Mouse (Mus musculus) embryonic facial prominence, embryonic 11.5 days (tissue): ENCODE data around the gene Crhr2. TPM values are rescaled to one million over a fixed set of nuclear protein-coding genes. Genes with fewer than 3 reads are reported as not detected.

Experiments
- ATAC-seq: fragments of 200-750 bp; cut with Nextera tagmentation; replicated peaks from 2 replicates; pipeline ENCODE4 v1.8.0; 2017; ENCODE audit warnings: low read depth; ENCODE audit not compliant: insufficient number of reproducible peaks, low FRiP score, low TSS enrichment
- DNase-seq: peaks from one replicate; pipeline ENCODE4 v3.0.0-alpha.2; 2015; ENCODE audit warnings: low spot score
- H3K27ac ChIP-seq: fragments of 300-500 bp; sonication (generic); replicated peaks from 2 replicates; pipeline ENCODE4 v1.5.1; 2014; ENCODE audit warnings: mild to moderate bottlenecking, low read depth, low read length, control low read depth
- H3K27me3 ChIP-seq: fragments of 300-500 bp; sonication (generic); 2 replicates; pipeline ENCODE4 v1.6.1; 2014; ENCODE audit warnings: mild to moderate bottlenecking, low read length, moderate library complexity, mixed read lengths; ENCODE audit not compliant: control insufficient read depth, insufficient read depth
- H3K36me3 ChIP-seq: fragments of 300-500 bp; sonication (generic); replicated peaks from 2 replicates; pipeline ENCODE4 v1.6.1; 2014; ENCODE audit warnings: low read depth, mild to moderate bottlenecking, low read length, moderate library complexity, mixed read lengths; ENCODE audit not compliant: control insufficient read depth, insufficient read depth
- H3K4me1 ChIP-seq: fragments of 300-500 bp; sonication (generic); 2 replicates; pipeline ENCODE4 v1.6.1; 2014; ENCODE audit warnings: low read length, mixed read lengths; ENCODE audit not compliant: control insufficient read depth, insufficient read depth
- H3K4me2 ChIP-seq: fragments of 300-500 bp; sonication (generic); 2 replicates; pipeline ENCODE4 v1.6.1; 2014; ENCODE audit warnings: low read depth, mild to moderate bottlenecking, control low read depth, low read length, moderate library complexity
- H3K4me3 ChIP-seq: fragments of 300-500 bp; sonication (generic); 2 replicates; pipeline ENCODE4 v1.5.1; 2014; ENCODE audit warnings: low read depth, low read length, control low read depth
- H3K9ac ChIP-seq: fragments of 300-500 bp; sonication (generic); replicated peaks from 2 replicates; pipeline ENCODE4 v1.6.1; 2014; ENCODE audit warnings: mild to moderate bottlenecking, control low read depth, low read length
- H3K9me3 ChIP-seq: fragments of 300-500 bp; sonication (generic); replicated peaks from 2 replicates; pipeline ENCODE4 v1.6.1; 2016; ENCODE audit warnings: mild to moderate bottlenecking, low read length, inconsistent platforms, mixed read lengths; ENCODE audit not compliant: control insufficient read depth
- WGBS: fragments of 180-500 bp; shearing (Covaris S2); extraction: QIAGEN DNeasy Blood & Tissue Kit; methylation state at CpG from one replicate; pipeline ENCODE4 v1.1.7; 2014; 5-methylcytosine and 5-hydroxymethylcytosine counted together
- polyA plus RNA-seq: library from polyadenylated mRNA; unstranded; fragments of >200 nt; fragmentation: Nextera tagmentation; extraction: Ambion mirVana; gene quantifications from 2 replicates; pipeline ENCODE4 v1.2.1, GENCODE M21; 2014

Gene Crhr2
- polyA plus RNA-seq, 1 experiment from 2014 or later: not detected

DNA sequence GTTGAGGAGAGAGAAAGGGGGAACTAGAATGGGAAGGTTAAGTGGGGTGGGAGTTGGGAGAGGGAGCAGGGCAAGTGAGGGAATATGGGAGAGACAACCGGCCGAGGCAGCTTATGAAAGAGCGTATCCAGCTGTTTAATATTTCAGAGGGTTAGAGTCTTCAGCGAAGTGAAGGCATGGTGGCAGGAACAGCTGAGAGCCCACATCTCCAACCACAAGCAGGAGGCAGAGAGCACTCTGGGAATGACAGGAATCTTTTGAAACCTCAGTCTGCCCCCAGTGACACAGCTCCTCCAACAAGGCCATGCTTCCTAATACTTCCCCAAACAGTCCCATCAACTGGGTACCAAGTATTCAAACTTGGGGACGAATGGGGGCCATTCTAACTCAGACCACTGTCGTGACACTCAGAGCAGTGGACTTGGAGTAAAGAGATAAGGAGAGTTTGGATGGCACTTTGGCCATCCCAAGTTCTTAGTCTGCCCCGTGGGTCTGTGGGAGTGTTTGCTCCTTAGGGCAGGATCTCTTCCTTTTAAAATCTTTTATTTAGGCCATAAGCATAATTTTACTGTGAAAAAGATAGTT, 72.5 kb downstream of the Crhr2 start:
- ATAC-seq (no peak), DNase-seq (no peak)
- Histone ChIP-seq H3K27ac (no peak overlapping the region), H3K27me3 (no peaks in the 10 kb centered on the region), H3K9ac (no peak overlapping the region), H3K36me3 (no peaks in the 10 kb centered on the region; the same call in 1 of the 2 replicates), H3K4me2 (no peak overlapping the region), H3K9me3 (no peaks in the 10 kb centered on the region), H3K4me3 (no peak overlapping the region), H3K4me1 (no peaks in the 10 kb centered on the region)
- WGBS: 88% methylated on average over 7 of the region's 7 CpGs

DNA sequence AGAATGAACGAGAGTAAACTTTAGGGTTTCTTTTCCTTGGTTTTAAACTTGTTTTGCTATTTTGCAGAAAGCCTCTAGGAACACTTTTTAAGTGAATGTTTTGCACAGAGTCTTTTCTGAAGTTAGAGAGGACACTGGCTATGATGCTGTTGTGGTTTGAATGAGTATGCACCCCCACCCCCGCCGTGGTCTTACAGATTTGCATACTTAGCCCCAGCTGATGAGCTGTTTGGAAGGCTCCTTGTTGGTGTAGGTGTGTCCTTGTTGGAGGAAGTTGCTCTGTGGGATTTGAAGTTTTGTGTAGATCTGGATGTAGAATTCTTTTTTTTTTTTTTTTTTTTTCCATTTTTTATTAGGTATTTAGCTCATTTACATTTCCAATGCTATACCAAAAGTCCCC, 75.4 kb downstream of the Crhr2 start:
- no peak for ATAC-seq
- no peak for DNase-seq
- Histone ChIP-seq H3K9ac (no peak overlapping the region), H3K4me1 (no peaks in the 10 kb centered on the region), H3K36me3 (peaks cover 6% of the 10 kb centered on the region), H3K4me2 (no peak overlapping the region), H3K4me3 (no peak overlapping the region), H3K9me3 (no peaks in the 10 kb centered on the region), H3K27me3 (no peaks in the 10 kb centered on the region), H3K27ac (no peak overlapping the region)
- WGBS: 92% methylated on average over 3 of the region's 3 CpGs

DNA sequence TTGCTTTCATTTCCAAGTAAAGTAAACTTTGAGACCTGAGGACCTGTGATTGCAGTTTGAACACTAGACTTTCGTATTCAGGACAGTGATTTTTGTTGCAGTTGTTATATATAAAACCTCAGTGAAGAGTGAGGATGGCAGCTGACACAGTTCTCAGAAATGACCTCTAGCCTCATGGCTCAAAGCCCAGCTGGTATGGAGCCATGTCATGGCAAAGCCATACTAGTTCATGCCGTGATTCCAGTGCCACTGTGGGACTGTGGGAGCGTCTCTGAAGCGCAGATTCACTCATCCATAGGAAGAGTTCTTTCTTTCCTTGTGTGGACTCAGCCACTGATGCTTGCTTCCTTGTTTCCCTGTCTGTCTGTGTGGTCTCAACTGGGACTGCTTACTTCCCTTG, 78.3 kb downstream of the Crhr2 start:
- H3K4me1 ChIP-seq: no peaks in the 10 kb centered on the region
- no peak overlapping the region for H3K4me3 ChIP-seq
- DNase-seq (no peak), ATAC-seq (no peak)
- H3K9ac ChIP-seq: no peak overlapping the region
- H3K36me3 ChIP-seq: peaks cover 6% of the 10 kb centered on the region
- H3K27ac ChIP-seq: no peak overlapping the region
- 92% methylated on average over 4 of the region's 4 CpGs for WGBS
- H3K9me3 ChIP-seq: no peaks in the 10 kb centered on the region
- no peaks in the 10 kb centered on the region for H3K27me3 ChIP-seq
- no peak overlapping the region for H3K4me2 ChIP-seq

DNA sequence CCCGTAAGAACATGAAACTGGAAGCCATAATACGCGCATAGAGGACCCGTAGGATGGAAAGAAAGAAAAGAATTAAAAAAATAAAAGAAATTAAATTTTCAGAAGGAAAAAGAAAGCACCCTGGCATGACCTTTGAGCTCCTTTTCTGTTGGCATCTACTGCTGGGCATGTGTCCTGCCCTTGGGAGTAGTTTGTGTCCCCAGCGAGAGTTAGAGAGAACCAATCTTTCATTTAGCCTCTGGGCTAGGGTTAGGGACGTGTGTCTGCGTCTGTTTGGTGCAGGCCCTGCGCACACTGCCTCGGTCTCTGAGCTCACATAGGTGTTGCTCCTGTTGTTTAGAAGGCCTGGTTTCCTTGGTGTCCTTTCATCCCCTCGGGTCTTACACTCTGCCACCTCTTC, 83.6 kb downstream of the Crhr2 start:
- no peak for DNase-seq
- ATAC-seq: no peak
- Histone ChIP-seq H3K4me3 (no peak overlapping the region), H3K36me3 (peaks cover 6% of the 10 kb centered on the region), H3K27ac (no peak overlapping the region), H3K4me1 (no peaks in the 10 kb centered on the region), H3K27me3 (no peaks in the 10 kb centered on the region), H3K9ac (no peak overlapping the region), H3K4me2 (no peak overlapping the region), H3K9me3 (no peaks in the 10 kb centered on the region)
- 94% methylated on average over 10 of the region's 10 CpGs for WGBS

DNA sequence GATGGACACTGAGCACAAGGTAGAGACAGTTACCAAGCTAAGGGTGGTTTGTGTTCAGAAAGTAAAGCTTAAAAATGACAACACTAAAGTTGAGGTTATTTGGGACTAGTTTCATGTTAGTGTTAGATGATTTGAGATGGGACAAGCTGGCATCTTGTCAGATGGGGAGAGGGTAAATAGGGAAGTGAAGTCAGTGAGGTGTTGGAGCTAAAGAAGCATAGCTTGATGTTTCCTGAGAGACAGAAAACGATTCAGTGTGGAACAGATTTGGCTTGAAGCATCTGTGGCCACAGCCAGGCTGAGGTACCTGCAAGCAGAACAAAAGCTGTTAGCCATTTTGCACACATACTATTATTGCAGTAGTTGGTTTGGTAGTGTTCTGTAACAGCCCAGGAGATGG, 87.5 kb downstream of the Crhr2 start:
- Histone ChIP-seq H3K36me3 (no peaks in the 10 kb centered on the region), H3K4me3 (no peak overlapping the region), H3K9me3 (no peaks in the 10 kb centered on the region), H3K27ac (no peak overlapping the region), H3K9ac (no peak overlapping the region), H3K27me3 (no peaks in the 10 kb centered on the region), H3K4me2 (no peak overlapping the region), H3K4me1 (no peaks in the 10 kb centered on the region)
- no peak for DNase-seq
- 64% methylated on average over 1 of the region's 1 CpGs for WGBS
- no peak for ATAC-seq

DNA sequence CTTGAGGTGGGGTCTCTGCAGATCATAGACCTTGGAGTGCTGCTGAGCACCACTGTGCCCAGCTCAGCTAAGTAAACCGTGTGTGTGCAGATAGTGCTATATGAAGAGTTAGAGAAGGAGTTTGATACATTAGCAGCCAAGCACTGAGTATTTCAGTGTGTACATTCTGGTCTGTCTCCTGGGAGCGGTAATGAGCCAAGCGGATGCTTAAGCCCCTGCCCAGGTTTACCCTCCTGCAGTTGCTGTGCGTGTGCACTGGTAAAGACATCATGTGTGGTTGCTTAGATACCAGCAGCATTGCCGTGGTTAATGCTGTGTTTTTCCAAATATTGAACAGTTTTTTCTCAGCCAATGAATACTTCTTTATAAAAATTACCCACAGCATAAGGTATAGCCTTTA, 88.3 kb downstream of the Crhr2 start:
- Histone ChIP-seq H3K4me1 (no peaks in the 10 kb centered on the region), H3K36me3 (no peaks in the 10 kb centered on the region), H3K4me3 (no peak overlapping the region), H3K9me3 (no peaks in the 10 kb centered on the region), H3K4me2 (no peak overlapping the region), H3K27ac (no peak overlapping the region), H3K9ac (no peak overlapping the region), H3K27me3 (no peaks in the 10 kb centered on the region)
- ATAC-seq: no peak
- no peak for DNase-seq
- 72% methylated on average over 5 of the region's 5 CpGs for WGBS

DNA sequence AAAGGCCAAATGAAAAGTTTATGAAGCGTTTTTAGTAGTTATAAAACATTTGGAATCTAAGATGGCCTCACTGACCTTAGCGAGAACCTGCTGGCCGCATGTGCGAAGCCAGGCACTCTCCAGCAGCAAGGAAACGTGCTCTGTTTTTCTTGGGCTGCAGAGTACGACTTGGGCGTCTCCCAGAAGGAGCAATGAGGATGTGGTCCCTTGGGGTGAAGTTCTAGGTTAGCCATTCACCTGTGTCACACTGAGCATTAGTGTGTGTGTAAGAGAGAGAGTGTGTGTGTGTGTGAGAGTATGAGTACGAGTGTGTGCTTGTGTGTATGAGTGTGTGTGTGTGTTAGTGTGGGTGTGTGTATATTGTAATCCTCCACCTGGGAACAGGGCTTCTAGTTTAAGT, 89.6 kb downstream of the Crhr2 start:
- no peaks in the 10 kb centered on the region for H3K36me3 ChIP-seq
- H3K4me3 ChIP-seq: no peak overlapping the region
- no peaks in the 10 kb centered on the region for H3K9me3 ChIP-seq
- ATAC-seq (no peak), DNase-seq (no peak)
- no peak overlapping the region for H3K27ac ChIP-seq
- H3K9ac ChIP-seq: no peak overlapping the region
- WGBS: 81% methylated on average over 8 of the region's 8 CpGs
- no peak overlapping the region for H3K4me2 ChIP-seq
- no peaks in the 10 kb centered on the region for H3K4me1 ChIP-seq
- no peaks in the 10 kb centered on the region for H3K27me3 ChIP-seq
